Mouse (Mus musculus) embryonic facial prominence, embryonic 11.5 days (tissue): ENCODE measurements at regions not wholly inside any gene's neighbourhood (a gene's known extent, or its start where the extent isn't known, plus 50 kb on each side); places are given as distances from the start of the nearest gene placed in this dataset.

Experiments
- ATAC-seq: fragments of 200-750 bp; cut with Nextera tagmentation; replicated peaks from 2 replicates; pipeline ENCODE4 v1.8.0; 2017; ENCODE audit warnings: low read depth; ENCODE audit not compliant: insufficient number of reproducible peaks, low FRiP score, low TSS enrichment
- DNase-seq: peaks from one replicate; pipeline ENCODE4 v3.0.0-alpha.2; 2015; ENCODE audit warnings: low spot score
- H3K27ac ChIP-seq: fragments of 300-500 bp; sonication (generic); replicated peaks from 2 replicates; pipeline ENCODE4 v1.5.1; 2014; ENCODE audit warnings: mild to moderate bottlenecking, low read depth, low read length, control low read depth
- H3K27me3 ChIP-seq: fragments of 300-500 bp; sonication (generic); 2 replicates; pipeline ENCODE4 v1.6.1; 2014; ENCODE audit warnings: mild to moderate bottlenecking, low read length, moderate library complexity, mixed read lengths; ENCODE audit not compliant: control insufficient read depth, insufficient read depth
- H3K36me3 ChIP-seq: fragments of 300-500 bp; sonication (generic); replicated peaks from 2 replicates; pipeline ENCODE4 v1.6.1; 2014; ENCODE audit warnings: low read depth, mild to moderate bottlenecking, low read length, moderate library complexity, mixed read lengths; ENCODE audit not compliant: control insufficient read depth, insufficient read depth
- H3K4me1 ChIP-seq: fragments of 300-500 bp; sonication (generic); 2 replicates; pipeline ENCODE4 v1.6.1; 2014; ENCODE audit warnings: low read length, mixed read lengths; ENCODE audit not compliant: control insufficient read depth, insufficient read depth
- H3K4me2 ChIP-seq: fragments of 300-500 bp; sonication (generic); 2 replicates; pipeline ENCODE4 v1.6.1; 2014; ENCODE audit warnings: low read depth, mild to moderate bottlenecking, control low read depth, low read length, moderate library complexity
- H3K4me3 ChIP-seq: fragments of 300-500 bp; sonication (generic); 2 replicates; pipeline ENCODE4 v1.5.1; 2014; ENCODE audit warnings: low read depth, low read length, control low read depth
- H3K9ac ChIP-seq: fragments of 300-500 bp; sonication (generic); replicated peaks from 2 replicates; pipeline ENCODE4 v1.6.1; 2014; ENCODE audit warnings: mild to moderate bottlenecking, control low read depth, low read length
- H3K9me3 ChIP-seq: fragments of 300-500 bp; sonication (generic); replicated peaks from 2 replicates; pipeline ENCODE4 v1.6.1; 2016; ENCODE audit warnings: mild to moderate bottlenecking, low read length, inconsistent platforms, mixed read lengths; ENCODE audit not compliant: control insufficient read depth
- WGBS: fragments of 180-500 bp; shearing (Covaris S2); extraction: QIAGEN DNeasy Blood & Tissue Kit; methylation state at CpG from one replicate; pipeline ENCODE4 v1.1.7; 2014; 5-methylcytosine and 5-hydroxymethylcytosine counted together

GRCm38 (mm10) chr17:87501098-87501497, 54.4 kb upstream of the Calm2 start:
- H3K4me1 ChIP-seq = peaks cover 2% of the 10 kb centered on the region; the same call in 1 of the 2 replicates
- no peak for DNase-seq
- H3K4me3 ChIP-seq = no peak overlapping the region
- 52% methylated on average over 2 of the region's 2 CpGs for WGBS
- H3K9me3 ChIP-seq = no peaks in the 10 kb centered on the region
- no peak; the same call in 1 of the 2 replicates for ATAC-seq
- H3K27ac ChIP-seq = no peak overlapping the region
- no peaks in the 10 kb centered on the region for H3K36me3 ChIP-seq
- no peak overlapping the region for H3K9ac ChIP-seq
- no peaks in the 10 kb centered on the region for H3K27me3 ChIP-seq
- no peak overlapping the region for H3K4me2 ChIP-seq

DNA sequence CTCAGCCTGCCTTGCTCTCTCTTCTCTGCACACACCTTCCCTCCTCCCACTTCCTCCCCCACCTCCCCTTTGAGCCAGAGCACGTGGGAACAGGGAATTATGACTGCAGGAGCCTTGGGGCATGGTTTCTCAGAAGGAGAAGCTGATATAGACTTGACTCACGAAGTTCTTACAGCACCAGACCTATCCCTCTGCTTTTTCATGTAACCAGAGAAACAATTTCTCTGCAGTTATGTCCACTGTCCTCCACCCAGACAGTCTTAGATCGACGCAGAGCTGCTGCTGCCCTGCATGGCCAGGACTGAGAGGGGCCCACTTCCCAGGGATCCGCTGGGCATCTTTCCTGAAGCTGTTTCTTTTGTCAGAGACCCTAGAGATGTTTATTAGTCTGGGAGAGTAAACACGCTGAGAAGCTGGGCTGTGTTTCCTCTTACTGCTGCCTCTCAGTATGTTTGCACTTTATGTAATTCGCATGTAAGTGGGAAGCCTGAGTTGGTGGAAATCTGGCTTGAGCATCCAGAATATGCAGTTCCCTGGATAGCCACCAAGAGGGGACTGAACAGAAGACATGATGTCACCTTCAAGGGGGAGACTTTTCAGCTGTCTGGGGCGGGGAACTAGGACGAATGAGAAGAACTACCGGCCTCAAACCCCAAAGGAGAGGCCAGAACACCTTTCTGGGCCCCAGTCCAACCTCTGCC, 55.1 kb upstream of the Calm2 start:
- DNase-seq (peak; percentile 32), ATAC-seq (no peak)
- Histone ChIP-seq H3K4me1 (peaks cover 2% of the 10 kb centered on the region; the same call in 1 of the 2 replicates), H3K36me3 (no peaks in the 10 kb centered on the region), H3K9me3 (no peaks in the 10 kb centered on the region), H3K9ac (no peak overlapping the region), H3K4me3 (no peak overlapping the region), H3K27me3 (no peaks in the 10 kb centered on the region), H3K27ac (0 out of 2 replicates have a peak overlapping the region, but pooled peaks have one; percentile 3), H3K4me2 (no peak overlapping the region)
- 29% methylated on average over 10 of the region's 10 CpGs for WGBS

DNA sequence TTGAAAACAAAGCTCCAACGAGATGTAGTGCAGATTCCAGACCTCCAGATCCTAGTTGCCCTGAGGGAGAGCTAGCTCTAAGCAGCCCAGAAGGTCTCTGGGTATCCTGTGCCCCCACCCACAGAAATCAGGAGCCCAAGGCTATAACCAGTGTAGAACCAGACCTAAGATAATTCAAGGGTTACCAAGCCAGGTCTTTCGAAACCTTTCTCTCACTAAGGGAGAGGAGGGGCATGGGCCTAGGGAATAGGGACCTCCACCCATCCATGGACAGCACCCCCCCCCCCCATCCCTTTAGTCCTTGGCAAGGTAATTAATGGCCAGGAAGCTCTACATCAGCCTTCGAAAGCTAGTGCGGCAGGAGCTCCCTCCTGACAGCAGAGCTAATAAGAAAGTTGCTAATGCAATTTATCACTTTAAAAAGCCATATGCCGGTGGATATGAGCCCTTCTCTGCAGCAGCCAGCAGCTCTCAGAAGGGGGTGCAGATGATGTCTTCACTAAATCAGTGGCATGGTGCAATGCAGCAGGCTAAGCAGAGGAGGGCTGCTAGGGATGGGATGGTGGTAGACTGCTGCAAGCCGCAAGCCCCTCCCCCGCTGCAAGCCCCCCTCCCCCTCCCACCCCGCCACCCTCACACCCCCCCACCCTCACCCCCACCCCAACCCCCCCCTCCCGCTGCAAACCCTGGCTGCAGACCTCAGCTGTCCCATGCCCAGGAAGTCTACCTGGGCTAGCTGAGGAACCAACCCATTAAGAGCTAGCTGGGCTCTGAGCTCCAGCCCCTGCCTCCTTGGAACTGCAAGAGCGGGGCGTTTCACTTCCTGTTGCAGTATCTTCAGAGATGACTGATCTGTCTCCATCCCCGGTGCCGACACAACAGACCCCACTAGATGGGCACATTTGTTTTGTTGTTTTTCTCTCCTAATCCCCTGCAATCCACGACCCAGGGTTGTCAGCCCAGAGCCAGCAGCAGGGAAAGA, 55.9 kb upstream of the Calm2 start:
- DNase-seq (no peak), ATAC-seq (peak; percentile 54; the same call in 1 of the 2 replicates)
- WGBS = 20% methylated on average over 13 of the region's 14 CpGs
- no peak overlapping the region for H3K9ac ChIP-seq
- H3K27me3 ChIP-seq = no peaks in the 10 kb centered on the region
- no peak overlapping the region for H3K4me3 ChIP-seq
- H3K4me1 ChIP-seq = peaks cover 2% of the 10 kb centered on the region; the same call in 1 of the 2 replicates
- no peak overlapping the region for H3K27ac ChIP-seq
- no peak overlapping the region; the same call in 1 of the 2 replicates for H3K4me2 ChIP-seq
- no peaks in the 10 kb centered on the region for H3K36me3 ChIP-seq
- H3K9me3 ChIP-seq = no peaks in the 10 kb centered on the region

DNA sequence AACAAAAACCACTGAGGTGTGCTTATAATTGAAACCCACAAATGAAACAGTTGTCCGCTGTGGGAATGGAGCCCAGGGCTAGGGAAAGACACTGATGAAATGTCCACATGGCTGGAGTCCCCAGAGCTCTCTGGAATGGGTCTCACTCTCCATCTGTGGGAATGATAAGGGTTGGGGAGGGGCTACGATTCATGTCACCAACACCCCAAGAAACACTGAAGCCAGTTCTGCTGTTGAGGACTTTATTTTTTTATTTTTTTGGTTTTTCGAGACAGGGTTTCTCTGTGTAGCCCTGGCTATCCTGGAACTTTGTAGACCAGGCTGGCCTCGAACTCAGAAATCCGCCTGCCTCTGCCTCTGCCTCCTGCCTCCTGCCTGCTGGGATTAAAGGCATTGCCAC, 56.8 kb upstream of the Calm2 start:
- Histone ChIP-seq H3K4me2 (no peak overlapping the region), H3K27me3 (no peaks in the 10 kb centered on the region), H3K9me3 (no peaks in the 10 kb centered on the region), H3K4me3 (no peak overlapping the region), H3K27ac (no peak overlapping the region), H3K4me1 (peaks cover 2% of the 10 kb centered on the region; the same call in 1 of the 2 replicates), H3K36me3 (no peaks in the 10 kb centered on the region), H3K9ac (no peak overlapping the region)
- ATAC-seq (no peak), DNase-seq (no peak)
- 80% methylated on average over 5 of the region's 5 CpGs for WGBS

GRCm38 (mm10) chr17:87504960-87505681, 58.4 kb upstream of the Calm2 start:
- H3K36me3 ChIP-seq = no peaks in the 10 kb centered on the region
- no peaks in the 10 kb centered on the region for H3K27me3 ChIP-seq
- H3K9me3 ChIP-seq = no peaks in the 10 kb centered on the region
- H3K4me2 ChIP-seq = no peak overlapping the region
- H3K9ac ChIP-seq = no peak overlapping the region
- peaks cover 2% of the 10 kb centered on the region; the same call in 1 of the 2 replicates for H3K4me1 ChIP-seq
- no peak overlapping the region for H3K27ac ChIP-seq
- WGBS = 68% methylated on average over 5 of the region's 5 CpGs
- ATAC-seq = no peak
- no peak for DNase-seq
- no peak overlapping the region for H3K4me3 ChIP-seq

- Histone ChIP-seq H3K4me3 (no peak overlapping the region), H3K4me2 (no peak overlapping the region), H3K9me3 (no peaks in the 10 kb centered on the region), H3K36me3 (no peaks in the 10 kb centered on the region), H3K9ac (no peak overlapping the region), H3K27ac (no peak overlapping the region), H3K27me3 (0 out of 2 replicates have a peak, but pooled peaks cover 2% of the 10 kb centered on the region), H3K4me1 (no peaks in the 10 kb centered on the region)
- 48% methylated on average over 8 of the region's 8 CpGs for WGBS
- ATAC-seq = no peak
- DNase-seq = no peak
These were observed 61.1 kb upstream of the Calm2 start for GRCm38 (mm10) chr17:87507848-87508247.

DNA sequence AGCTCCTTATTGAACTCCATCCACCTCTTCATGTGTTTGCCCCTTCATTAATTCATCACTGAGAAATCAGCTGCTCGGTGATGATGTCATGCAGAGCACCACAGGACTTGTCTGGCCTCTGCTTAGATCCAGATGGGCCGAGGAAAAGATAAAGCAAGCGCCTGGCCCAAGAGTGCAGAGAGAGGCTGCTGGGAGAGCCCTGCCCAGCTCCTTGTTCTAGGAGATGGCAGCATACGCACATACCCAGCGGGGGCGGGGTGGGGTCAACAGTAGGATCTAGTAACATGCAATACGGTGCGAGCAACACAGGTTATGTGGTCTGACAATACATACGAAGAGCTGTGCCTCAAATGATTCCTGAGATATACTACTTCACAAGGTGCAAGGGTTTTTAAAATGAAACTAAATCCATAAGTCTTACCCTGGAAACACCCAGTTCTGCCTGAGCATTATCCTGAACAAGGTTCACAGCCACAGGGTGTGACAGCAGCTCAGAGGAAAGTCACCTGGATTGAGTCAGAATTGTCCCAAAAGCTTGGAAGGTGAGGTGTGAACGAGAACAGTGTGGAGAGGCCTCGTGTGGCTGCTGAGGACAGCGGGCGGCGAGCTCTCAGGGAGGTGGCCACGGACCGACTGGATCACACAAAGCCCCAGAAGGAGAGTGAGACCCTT, 62.0 kb upstream of the Calm2 start:
- no peak overlapping the region for H3K27ac ChIP-seq
- ATAC-seq (no peak; the same call in 1 of the 2 replicates), DNase-seq (no peak)
- 73% methylated on average over 16 of the region's 16 CpGs for WGBS
- H3K27me3 ChIP-seq = 0 out of 2 replicates have a peak, but pooled peaks cover 2% of the 10 kb centered on the region
- no peak overlapping the region for H3K4me3 ChIP-seq
- H3K36me3 ChIP-seq = no peaks in the 10 kb centered on the region
- H3K9me3 ChIP-seq = no peaks in the 10 kb centered on the region
- H3K9ac ChIP-seq = no peak overlapping the region
- no peak overlapping the region for H3K4me2 ChIP-seq
- no peaks in the 10 kb centered on the region for H3K4me1 ChIP-seq
